Mouse (Mus musculus) hindbrain, embryonic 16.5 days (tissue): ENCODE results near the gene Gm26661. TPM values are rescaled to one million over a fixed set of nuclear protein-coding genes. Genes with fewer than 3 reads are reported as not detected.

ENCODE experiments used
- ATAC-seq: fragments of 200-750 bp; cut with Nextera tagmentation; 2 replicates; pipeline ENCODE4 v1.8.0; 2017; ENCODE audit warnings: moderate TSS enrichment, moderate library complexity
- H3K27ac ChIP-seq: fragments of 300-500 bp; sonication (generic); 2 replicates; pipeline ENCODE4 v1.5.1; 2014; ENCODE audit warnings: low read depth, mild to moderate bottlenecking, control low read depth, low read length, moderate library complexity
- H3K27me3 ChIP-seq: fragments of 300-500 bp; sonication (generic); replicated peaks from 2 replicates; pipeline ENCODE4 v1.6.1; 2014; ENCODE audit warnings: low read length; ENCODE audit not compliant: control insufficient read depth, insufficient read depth
- H3K36me3 ChIP-seq: fragments of 300-500 bp; sonication (generic); 2 replicates; pipeline ENCODE4 v1.6.1; 2014; ENCODE audit warnings: mild to moderate bottlenecking, low read length, moderate library complexity, mixed read lengths; ENCODE audit not compliant: control insufficient read depth, insufficient read depth
- H3K4me1 ChIP-seq: fragments of 300-500 bp; sonication (generic); 2 replicates; pipeline ENCODE4 v1.6.1; 2014; ENCODE audit warnings: low read depth, low read length; ENCODE audit not compliant: control insufficient read depth, insufficient read depth
- H3K4me2 ChIP-seq: fragments of 300-500 bp; sonication (generic); 2 replicates; pipeline ENCODE4 v1.6.1; 2014; ENCODE audit warnings: mild to moderate bottlenecking, low read length, control low read depth, moderate library complexity
- H3K4me3 ChIP-seq: fragments of 300-500 bp; sonication (generic); 2 replicates; pipeline ENCODE4 v1.5.1; 2014; ENCODE audit warnings: mild to moderate bottlenecking, low read length, control low read depth, moderate library complexity
- H3K9ac ChIP-seq: fragments of 300-500 bp; sonication (generic); 2 replicates; pipeline ENCODE4 v1.6.1; 2014; ENCODE audit warnings: low read depth, mild to moderate bottlenecking, control low read depth, low read length, moderate library complexity
- H3K9me3 ChIP-seq: fragments of 300-500 bp; sonication (generic); 2 replicates; pipeline ENCODE4 v1.6.1; 2014; ENCODE audit warnings: mild to moderate bottlenecking, low read length, moderate library complexity; ENCODE audit not compliant: control insufficient read depth
- WGBS: fragments of 180-500 bp; shearing (Covaris S2); extraction: QIAGEN DNeasy Blood & Tissue Kit; methylation state at CpG from one replicate; pipeline ENCODE4 v1.1.7; 2014; 5-methylcytosine and 5-hydroxymethylcytosine counted together
- polyA plus RNA-seq: library from polyadenylated mRNA; unstranded; fragments of >200 nt; fragmentation: Nextera tagmentation; extraction: Ambion mirVana; gene quantifications from 2 replicates; pipeline ENCODE4 v1.2.1, GENCODE M21; 2015

Gm26661 gene
- polyA plus RNA-seq = 0.38 TPM in 1 of 2 replicates, not detected in the other

DNA sequence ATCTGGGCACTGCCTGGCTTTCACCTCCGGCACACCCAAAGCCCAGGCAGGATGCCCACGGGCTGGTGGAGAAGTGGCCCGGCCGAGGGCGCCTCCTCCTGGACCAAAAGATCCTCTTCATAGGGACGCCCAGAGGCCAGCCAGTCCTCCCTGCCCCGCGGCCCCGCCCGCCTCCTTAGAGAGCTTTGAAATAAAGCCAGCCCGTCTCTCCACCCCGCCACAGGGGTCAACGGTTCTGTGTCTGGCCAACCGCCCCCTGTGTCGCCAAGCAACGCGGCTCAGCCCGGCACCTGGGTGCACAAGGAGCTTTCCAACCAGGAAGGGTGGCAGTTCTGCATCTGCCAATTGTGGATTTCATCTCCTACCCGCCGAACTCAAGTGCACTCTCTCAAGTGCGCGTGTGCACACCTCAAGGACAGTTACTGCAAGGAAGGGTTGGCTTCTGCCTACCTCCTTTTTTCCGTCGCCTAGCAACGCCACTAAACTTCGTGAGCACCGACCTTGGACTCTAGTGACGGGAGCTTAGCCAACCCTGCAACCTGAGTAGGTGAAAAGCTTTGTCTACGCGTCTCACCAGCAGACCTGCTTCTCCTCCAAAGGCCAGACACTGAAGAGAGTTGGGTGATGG, at the start of gene Gm26661:
TSS of gene Gm26661 (plus strand) at position 56 of the 628 bp plus-strand sequence.
- peak within 1 kb of the TSS; percentile 90 for H3K4me2 ChIP-seq
- H3K9ac ChIP-seq = peak within 1 kb of the TSS; percentile 68
- no peaks in the 10 kb centered on the region for H3K36me3 ChIP-seq
- no peaks in the 10 kb centered on the region for H3K9me3 ChIP-seq
- peak within 1 kb of the TSS; percentile 36; the same call in 1 of the 2 replicates for H3K27ac ChIP-seq
- H3K4me1 ChIP-seq = peaks cover 3% of the 10 kb centered on the region; the same call in 1 of the 2 replicates
- peak; percentile 94 for ATAC-seq
- WGBS = 1% methylated on average over 30 of the region's 30 CpGs
- no peaks in the 10 kb centered on the region for H3K27me3 ChIP-seq
- H3K4me3 ChIP-seq = peak within 1 kb of the TSS; percentile 52

DNA sequence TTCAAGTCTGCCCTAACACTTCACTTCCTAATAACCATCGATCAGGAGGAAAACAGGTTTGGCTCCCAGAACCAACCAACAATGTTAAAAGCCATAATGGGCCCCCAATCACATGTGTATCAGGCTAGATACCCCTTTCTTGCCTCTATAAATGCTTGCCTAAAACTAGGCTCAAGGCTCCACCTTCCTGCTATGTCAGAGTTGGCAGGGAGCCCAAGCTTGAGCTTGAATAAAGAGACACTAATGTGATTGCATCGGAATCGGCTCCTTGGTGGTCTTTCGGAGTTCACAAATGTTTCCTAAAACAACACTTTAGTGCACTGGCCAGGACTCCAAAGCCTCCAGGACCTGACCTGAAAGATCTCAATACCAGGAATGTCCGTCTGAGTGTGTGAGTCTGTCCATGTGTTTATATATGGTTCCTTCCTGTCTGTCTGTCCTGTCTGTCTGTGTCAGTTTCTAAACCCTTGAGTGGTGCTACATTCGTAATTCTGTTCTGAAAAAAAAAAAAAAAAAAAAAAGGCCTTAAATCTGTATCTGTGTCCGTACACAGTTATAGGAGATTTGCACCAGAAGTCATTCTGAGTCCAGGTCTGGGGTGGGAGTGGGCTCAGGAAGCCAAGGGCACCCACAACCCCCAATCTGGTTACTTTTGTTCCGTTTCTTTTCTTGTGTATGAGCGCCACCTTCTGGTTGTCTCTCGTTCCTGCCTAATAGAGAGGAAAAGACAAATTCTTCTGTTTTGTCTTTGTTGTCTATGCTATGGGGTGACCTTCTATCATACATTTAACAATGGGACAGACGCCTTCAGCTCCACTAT, 42.2 kb upstream of the Gm26661 start:
- Histone ChIP-seq H3K9ac (peak overlapping the region; percentile 56), H3K27ac (peak overlapping the region; percentile 66), H3K36me3 (no peaks in the 10 kb centered on the region), H3K4me3 (peak overlapping the region; percentile 26), H3K4me1 (no peaks in the 10 kb centered on the region), H3K27me3 (no peaks in the 10 kb centered on the region), H3K9me3 (no peaks in the 10 kb centered on the region), H3K4me2 (peak overlapping the region; percentile 48)
- 25% methylated on average over 11 of the region's 11 CpGs for WGBS
- peak; percentile 97 for ATAC-seq

DNA sequence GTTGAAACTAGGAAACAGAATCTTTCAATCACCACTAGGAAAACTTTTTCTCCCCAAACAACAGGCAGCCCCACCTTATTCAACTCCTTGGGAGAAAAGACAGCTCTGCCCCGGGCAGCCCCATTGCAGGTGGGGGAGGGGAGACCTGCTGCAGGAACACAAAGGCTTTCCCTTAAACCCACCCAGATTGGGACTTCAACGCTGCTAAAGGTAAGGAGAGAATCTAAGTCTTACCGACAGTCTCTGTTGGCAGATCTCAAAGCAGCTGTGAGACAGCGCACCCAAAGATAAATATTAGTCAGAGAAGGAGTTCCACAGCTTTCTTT, 41.7 kb upstream of the Gm26661 start:
- 10% methylated on average over 4 of the region's 4 CpGs for WGBS
- Histone ChIP-seq H3K4me1 (no peaks in the 10 kb centered on the region), H3K9me3 (no peaks in the 10 kb centered on the region), H3K9ac (peak overlapping the region; percentile 56), H3K4me2 (peak overlapping the region; percentile 48), H3K27ac (peak overlapping the region; percentile 66), H3K36me3 (no peaks in the 10 kb centered on the region), H3K4me3 (peak overlapping the region; percentile 26), H3K27me3 (no peaks in the 10 kb centered on the region)
- peak; percentile 94 for ATAC-seq

GRCm38 (mm10) chr14:7765569-7766314, 25.6 kb upstream of the Gm26661 start:
- Histone ChIP-seq H3K27me3 (no peaks in the 10 kb centered on the region), H3K4me1 (no peaks in the 10 kb centered on the region)
- ATAC-seq = peak; percentile 86

GRCm38 (mm10) chr14:7773714-7774389, 17.5 kb upstream of the Gm26661 start:
- 47% methylated on average over 24 of the region's 24 CpGs for WGBS
- H3K36me3 ChIP-seq = no peaks in the 10 kb centered on the region
- ATAC-seq = peak; percentile 93

More at GRCm38 (mm10) chr14:7765569-7766314, 25.6 kb upstream of the Gm26661 start:
- Histone ChIP-seq H3K9ac (no peak overlapping the region), H3K4me2 (no peak overlapping the region), H3K36me3 (no peaks in the 10 kb centered on the region), H3K27ac (no peak overlapping the region), H3K9me3 (no peaks in the 10 kb centered on the region), H3K4me3 (no peak overlapping the region)
- 14% methylated on average over 9 of the region's 9 CpGs for WGBS

GRCm38 (mm10) chr14:7786073-7786472, 5.3 kb upstream of the Gm26661 start:
- WGBS = 46% methylated on average over 13 of the region's 13 CpGs

More at GRCm38 (mm10) chr14:7773714-7774389, 17.5 kb upstream of the Gm26661 start:
- Histone ChIP-seq H3K4me2 (peak overlapping the region; percentile 61), H3K9me3 (no peaks in the 10 kb centered on the region), H3K27ac (peak overlapping the region; percentile 75), H3K4me3 (peak overlapping the region; percentile 49), H3K4me1 (no peaks in the 10 kb centered on the region), H3K27me3 (no peaks in the 10 kb centered on the region), H3K9ac (peak overlapping the region; percentile 63)

GRCm38 (mm10) chr14:7789266-7790030, 1.9 kb upstream of the Gm26661 start:
- no peak overlapping the region for H3K27ac ChIP-seq
- H3K4me1 ChIP-seq = peaks cover 3% of the 10 kb centered on the region; the same call in 1 of the 2 replicates
- H3K9ac ChIP-seq = no peak overlapping the region
- ATAC-seq = no peak
- H3K36me3 ChIP-seq = no peaks in the 10 kb centered on the region
- 85% methylated on average over 7 of the region's 7 CpGs for WGBS
- H3K27me3 ChIP-seq = no peaks in the 10 kb centered on the region
- no peaks in the 10 kb centered on the region for H3K9me3 ChIP-seq
- H3K4me3 ChIP-seq = no peak overlapping the region
- no peak overlapping the region for H3K4me2 ChIP-seq

More at GRCm38 (mm10) chr14:7786073-7786472, 5.3 kb upstream of the Gm26661 start:
- no peak overlapping the region for H3K4me3 ChIP-seq
- H3K9ac ChIP-seq = no peak overlapping the region
- no peaks in the 10 kb centered on the region for H3K27me3 ChIP-seq
- no peaks in the 10 kb centered on the region for H3K36me3 ChIP-seq
- H3K27ac ChIP-seq = no peak overlapping the region
- H3K9me3 ChIP-seq = no peaks in the 10 kb centered on the region
- H3K4me1 ChIP-seq = peaks cover 2% of the 10 kb centered on the region; the same call in 1 of the 2 replicates
- no peak overlapping the region for H3K4me2 ChIP-seq
- ATAC-seq = no peak

DNA sequence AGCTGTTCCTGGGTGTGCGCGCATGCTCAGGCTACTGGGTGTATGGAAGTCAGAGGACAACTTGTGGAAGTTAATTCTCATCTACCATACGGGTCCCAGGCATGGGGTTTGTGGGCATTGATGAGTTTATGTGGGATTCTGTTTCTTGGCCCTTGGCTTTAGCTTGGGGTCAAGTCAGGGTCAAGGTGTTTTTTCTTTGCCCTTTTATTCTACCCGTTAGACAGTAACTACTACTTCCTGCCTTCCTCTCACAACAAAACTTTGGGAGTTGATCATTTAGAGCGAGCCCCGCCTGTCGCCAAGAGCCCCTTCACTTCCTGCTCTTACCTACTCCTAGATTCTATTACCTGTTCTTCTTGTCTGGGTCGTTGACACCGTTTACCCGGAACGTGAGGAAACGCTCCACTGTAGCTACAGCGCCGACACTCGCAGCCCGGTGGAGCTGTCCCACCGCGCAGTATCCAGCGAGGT, 291 bp upstream of the Gm26661 start:
- H3K4me1 ChIP-seq = peaks cover 3% of the 10 kb centered on the region; the same call in 1 of the 2 replicates
- H3K9me3 ChIP-seq = no peaks in the 10 kb centered on the region
- H3K9ac ChIP-seq = peak overlapping the region; percentile 68
- 11% methylated on average over 19 of the region's 19 CpGs for WGBS
- H3K27me3 ChIP-seq = no peaks in the 10 kb centered on the region
- no peak overlapping the region; the same call in 1 of the 2 replicates for H3K27ac ChIP-seq
- ATAC-seq = no peak
- no peaks in the 10 kb centered on the region for H3K36me3 ChIP-seq
- peak overlapping the region; percentile 90 for H3K4me2 ChIP-seq
- peak overlapping the region; percentile 52 for H3K4me3 ChIP-seq
